Mouse (Mus musculus) lung, embryonic 16.5 days (tissue): ENCODE data around the gene Btaf1. TPM values are rescaled to one million over a fixed set of nuclear protein-coding genes. Genes with fewer than 3 reads are reported as not detected.

Source experiments
- ATAC-seq: fragments of 200-750 bp; cut with Nextera tagmentation; 2 replicates; pipeline ENCODE4 v1.8.0; 2017; ENCODE audit warnings: low read depth, mild to moderate bottlenecking, moderate library complexity
- H3K27ac ChIP-seq: fragments of 300-500 bp; sonication (generic); 2 replicates; pipeline ENCODE4 v1.5.1; 2014; ENCODE audit warnings: mild to moderate bottlenecking, control low read depth, low read length
- H3K27me3 ChIP-seq: fragments of 300-500 bp; sonication (generic); 2 replicates; pipeline ENCODE4 v1.6.1; 2014; ENCODE audit warnings: low read depth, low read length, mixed read lengths; ENCODE audit not compliant: control insufficient read depth, insufficient read depth
- H3K36me3 ChIP-seq: fragments of 300-500 bp; sonication (generic); 2 replicates; pipeline ENCODE4 v1.6.1; 2014; ENCODE audit warnings: low read length; ENCODE audit not compliant: control insufficient read depth, insufficient read depth
- H3K4me1 ChIP-seq: fragments of 300-500 bp; sonication (generic); replicated peaks from 2 replicates; pipeline ENCODE4 v1.6.1; 2014; ENCODE audit warnings: low read length, mixed read lengths; ENCODE audit not compliant: control insufficient read depth, insufficient read depth
- H3K4me2 ChIP-seq: fragments of 300-500 bp; sonication (generic); 2 replicates; pipeline ENCODE4 v1.6.1; 2014; ENCODE audit warnings: low read depth, low read length, control low read depth
- H3K4me3 ChIP-seq: fragments of 300-500 bp; sonication (generic); 2 replicates; pipeline ENCODE4 v1.5.1; 2014; ENCODE audit warnings: mild to moderate bottlenecking, low read length, control low read depth
- H3K9ac ChIP-seq: fragments of 300-500 bp; sonication (generic); 2 replicates; pipeline ENCODE4 v1.6.1; 2014; ENCODE audit warnings: low read length, control low read depth
- H3K9me3 ChIP-seq: fragments of 300-500 bp; sonication (generic); 2 replicates; pipeline ENCODE4 v1.6.1; 2016; ENCODE audit warnings: low read length; ENCODE audit not compliant: control insufficient read depth
- WGBS: fragments of 180-500 bp; shearing (Covaris S2); extraction: QIAGEN DNeasy Blood & Tissue Kit; methylation state at CpG from one replicate; pipeline ENCODE4 v1.1.7; 2014; 5-methylcytosine and 5-hydroxymethylcytosine counted together
- polyA plus RNA-seq: library from polyadenylated mRNA; unstranded; fragments of >200 nt; fragmentation: Nextera tagmentation; extraction: Ambion mirVana; gene quantifications from 2 replicates; pipeline ENCODE4 v1.2.1, GENCODE M21; 2015

Gene Btaf1
- polyA plus RNA-seq, 1 experiment from 2014 or later, result 9.4 TPM

DNA sequence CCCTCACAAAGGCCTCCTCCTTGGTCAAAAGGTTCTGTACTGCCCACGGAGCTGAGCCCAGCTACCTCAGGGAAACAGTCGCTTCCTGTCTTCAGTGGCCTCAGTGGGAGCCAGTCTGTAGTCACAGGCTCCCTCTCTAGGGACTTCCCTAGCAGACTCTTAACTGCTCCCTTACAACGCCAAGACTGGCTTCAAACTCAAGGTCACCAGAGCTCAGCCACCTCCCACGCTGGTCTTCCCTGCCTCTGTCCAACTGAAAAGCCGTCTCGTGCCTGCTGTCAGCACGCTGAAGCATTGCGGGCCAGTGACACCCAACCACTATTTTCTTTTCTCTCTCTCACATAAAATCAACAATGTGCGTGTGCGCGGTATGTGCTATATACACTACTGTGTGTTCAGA is 100.5 kb downstream of the Btaf1 start:
- no peaks in the 10 kb centered on the region for H3K36me3 ChIP-seq
- H3K9ac ChIP-seq, result no peak overlapping the region
- no peaks in the 10 kb centered on the region; the same call in 1 of the 2 replicates for H3K4me1 ChIP-seq
- no peak overlapping the region for H3K4me3 ChIP-seq
- no peak overlapping the region for H3K27ac ChIP-seq
- H3K27me3 ChIP-seq, result no peaks in the 10 kb centered on the region
- 0 out of 2 replicates have a peak, but pooled peaks have one; percentile 41 for ATAC-seq
- H3K4me2 ChIP-seq, result no peak overlapping the region
- 50% methylated on average over 11 of the region's 11 CpGs for whole genome bisulfite sequencing
- H3K9me3 ChIP-seq, result no peaks in the 10 kb centered on the region

DNA sequence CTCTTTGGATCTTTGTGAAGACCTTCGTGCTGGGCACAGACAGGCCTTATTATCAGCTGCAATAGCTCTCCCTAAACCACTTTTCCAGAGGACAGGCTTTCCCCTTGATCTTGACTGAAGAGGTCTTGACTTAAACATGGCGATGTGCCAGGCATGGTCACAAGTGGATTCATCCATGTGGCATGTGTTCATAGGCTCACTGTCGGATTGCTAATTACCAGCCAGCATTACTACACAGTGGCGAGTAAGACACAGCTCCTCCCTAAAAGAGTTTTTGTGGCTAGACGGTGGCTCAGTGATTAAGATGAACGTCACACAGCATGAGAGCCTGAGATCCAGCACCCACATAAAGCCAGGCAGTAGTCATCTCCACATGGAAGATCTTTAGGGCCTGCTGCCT is 103.9 kb downstream of the Btaf1 start:
- H3K27ac ChIP-seq, result no peak overlapping the region

GRCm38 (mm10) chr19:37031446-37031845 is 105.6 kb downstream of the Btaf1 start:
- no peaks in the 10 kb centered on the region for H3K9me3 ChIP-seq
- 72% methylated on average over 5 of the region's 5 CpGs for WGBS
- H3K4me2 ChIP-seq, result no peak overlapping the region
- no peaks in the 10 kb centered on the region for H3K27me3 ChIP-seq
- H3K9ac ChIP-seq, result no peak overlapping the region
- no peak overlapping the region for H3K27ac ChIP-seq
- no peaks in the 10 kb centered on the region for H3K4me1 ChIP-seq
- H3K4me3 ChIP-seq, result no peak overlapping the region
- H3K36me3 ChIP-seq, result no peaks in the 10 kb centered on the region
- ATAC-seq, result no peak

More for the DNA sequence above, 103.9 kb downstream of the Btaf1 start:
- ATAC-seq, result no peak
- WGBS, result 52% methylated on average over 6 of the region's 6 CpGs
- H3K4me2 ChIP-seq, result no peak overlapping the region
- no peak overlapping the region for H3K9ac ChIP-seq
- no peaks in the 10 kb centered on the region for H3K27me3 ChIP-seq
- H3K4me1 ChIP-seq, result no peaks in the 10 kb centered on the region; the same call in 1 of the 2 replicates
- H3K36me3 ChIP-seq, result no peaks in the 10 kb centered on the region
- H3K4me3 ChIP-seq, result no peak overlapping the region
- no peaks in the 10 kb centered on the region for H3K9me3 ChIP-seq

- 76% methylated on average over 2 of the region's 2 CpGs for WGBS
- H3K9ac ChIP-seq, result no peak overlapping the region
- no peaks in the 10 kb centered on the region for H3K36me3 ChIP-seq
- H3K4me1 ChIP-seq, result no peaks in the 10 kb centered on the region
- no peaks in the 10 kb centered on the region for H3K27me3 ChIP-seq
- H3K27ac ChIP-seq, result no peak overlapping the region
- ATAC-seq, result no peak
- H3K4me2 ChIP-seq, result no peak overlapping the region
- no peak overlapping the region for H3K4me3 ChIP-seq
- H3K9me3 ChIP-seq, result no peaks in the 10 kb centered on the region
Measured at GRCm38 (mm10) chr19:37032364-37032763, 106.5 kb downstream of the Btaf1 start.

DNA sequence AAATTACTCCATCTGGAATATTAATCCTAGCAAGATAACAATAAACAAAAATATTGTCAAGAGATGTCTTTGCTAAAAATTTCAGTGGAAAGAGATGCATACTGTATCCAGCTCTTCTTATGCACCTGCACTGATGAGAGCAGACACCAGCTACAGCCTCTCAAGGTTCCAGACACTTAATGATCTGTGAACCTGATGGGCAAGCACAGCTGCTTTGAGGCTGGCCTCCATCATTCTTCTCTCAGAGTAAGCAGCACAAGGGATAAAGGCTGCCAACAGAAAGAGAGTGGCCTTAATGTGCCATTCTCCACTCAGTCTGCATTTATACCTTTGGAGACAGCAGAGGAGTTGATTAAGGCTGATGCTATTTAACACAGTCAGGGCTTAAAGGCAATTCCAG is 115.0 kb downstream of the Btaf1 start:
- Histone ChIP-seq H3K4me1 (no peaks in the 10 kb centered on the region), H3K4me3 (no peak overlapping the region), H3K27me3 (no peaks in the 10 kb centered on the region), H3K9ac (no peak overlapping the region), H3K27ac (no peak overlapping the region), H3K4me2 (no peak overlapping the region), H3K9me3 (no peaks in the 10 kb centered on the region), H3K36me3 (no peaks in the 10 kb centered on the region)
- ATAC-seq, result no peak

GRCm38 (mm10) chr19:37044431-37044830 is 118.6 kb downstream of the Btaf1 start:
- no peak overlapping the region for H3K4me2 ChIP-seq
- no peaks in the 10 kb centered on the region for H3K4me1 ChIP-seq
- no peaks in the 10 kb centered on the region for H3K9me3 ChIP-seq
- no peak for ATAC-seq
- WGBS, result 43% methylated on average over 10 of the region's 10 CpGs
- no peak overlapping the region for H3K27ac ChIP-seq
- H3K9ac ChIP-seq, result no peak overlapping the region
- H3K4me3 ChIP-seq, result no peak overlapping the region
- H3K36me3 ChIP-seq, result no peaks in the 10 kb centered on the region
- no peaks in the 10 kb centered on the region for H3K27me3 ChIP-seq

GRCm38 (mm10) chr19:37048507-37048906 is 122.6 kb downstream of the Btaf1 start:
- no peak for ATAC-seq
- Histone ChIP-seq H3K27me3 (no peaks in the 10 kb centered on the region), H3K4me2 (no peak overlapping the region), H3K4me3 (no peak overlapping the region), H3K27ac (no peak overlapping the region), H3K9me3 (no peaks in the 10 kb centered on the region), H3K36me3 (no peaks in the 10 kb centered on the region), H3K4me1 (no peaks in the 10 kb centered on the region), H3K9ac (no peak overlapping the region)
- 84% methylated on average over 6 of the region's 6 CpGs for WGBS

GRCm38 (mm10) chr19:37050643-37051345 is 124.9 kb downstream of the Btaf1 start:
- no peaks in the 10 kb centered on the region for H3K36me3 ChIP-seq

DNA sequence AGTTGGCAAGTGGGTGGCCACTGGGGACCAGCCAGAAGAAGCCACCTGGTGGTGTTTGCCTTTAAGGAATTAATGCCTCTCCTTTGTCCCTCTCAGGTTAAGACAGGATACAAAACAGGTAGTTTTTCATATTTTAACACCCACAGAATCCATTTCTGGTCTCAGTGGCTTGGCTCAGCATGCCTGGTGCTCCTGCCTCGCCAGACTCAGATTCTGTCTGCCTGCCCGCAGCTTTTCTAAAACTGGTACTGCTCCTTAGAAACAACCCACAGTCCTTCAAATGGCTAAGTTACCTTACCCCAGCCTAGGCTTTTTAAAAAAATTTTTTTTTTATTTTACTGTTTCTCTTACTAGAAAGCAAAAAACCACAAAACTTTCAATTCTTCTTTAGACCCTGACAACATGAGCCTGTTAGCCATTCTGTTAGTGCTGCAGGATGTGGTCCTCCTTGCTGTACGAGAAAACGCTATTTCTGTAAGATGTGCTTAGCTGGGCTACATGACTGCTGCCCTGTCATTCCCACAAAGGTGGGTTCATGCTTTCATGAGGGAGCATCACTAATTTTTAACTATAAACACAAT is 130.2 kb downstream of the Btaf1 start:
- Histone ChIP-seq H3K36me3 (no peaks in the 10 kb centered on the region), H3K4me2 (no peak overlapping the region), H3K27me3 (no peaks in the 10 kb centered on the region), H3K9ac (no peak overlapping the region), H3K4me1 (no peaks in the 10 kb centered on the region), H3K27ac (no peak overlapping the region), H3K4me3 (no peak overlapping the region), H3K9me3 (no peaks in the 10 kb centered on the region)
- whole genome bisulfite sequencing, result 75% methylated on average over 4 of the region's 4 CpGs
- ATAC-seq, result no peak

More at GRCm38 (mm10) chr19:37050643-37051345, 124.9 kb downstream of the Btaf1 start:
- Histone ChIP-seq H3K4me3 (no peak overlapping the region), H3K27me3 (no peaks in the 10 kb centered on the region), H3K27ac (no peak overlapping the region), H3K9me3 (no peaks in the 10 kb centered on the region), H3K4me2 (no peak overlapping the region), H3K9ac (no peak overlapping the region), H3K4me1 (no peaks in the 10 kb centered on the region)
- WGBS, result 64% methylated on average over 4 of the region's 4 CpGs
- no peak for ATAC-seq
